Mouse (Mus musculus) heart, postnatal 0 days (tissue): ENCODE measurements around the gene Tst.

Experiments used
- CTCF ChIP-seq: IDR thresholded peaks from 2 replicates; pipeline ENCODE4 v1.5.1; 2016; ENCODE audit warnings: antibody characterized with exemption, control low read depth, low read depth
- EP300 ChIP-seq: IDR thresholded peaks from 2 replicates; pipeline ENCODE4 v1.6.1; 2016; ENCODE audit warnings: antibody characterized with exemption, low read depth

DNA sequence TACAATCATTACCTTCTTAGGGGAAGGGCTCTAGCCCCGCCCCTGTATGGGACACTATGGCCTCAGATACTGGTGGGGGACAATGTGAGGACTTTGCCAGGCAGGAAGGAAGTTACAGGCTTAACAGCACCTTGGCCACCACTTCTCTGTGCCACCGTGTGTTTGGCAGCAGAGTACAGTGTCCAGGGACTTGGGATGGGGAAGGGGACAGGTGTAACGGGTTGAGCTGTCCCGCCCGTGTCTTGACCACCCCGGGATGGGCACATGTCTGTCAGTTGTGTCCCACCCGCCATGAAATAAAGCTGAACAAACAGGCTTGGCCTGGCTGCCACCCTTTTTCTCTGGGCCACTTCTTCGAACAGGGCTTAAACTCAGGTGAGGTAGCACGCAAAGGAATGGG lies 33.3 kb upstream of the Tst start:
- TF ChIP-seq EP300 (no peak), CTCF (no peak)
